Mouse (Mus musculus): ENCODE results near the gene Fbp2.

GRCm38 (mm10) chr13:62863771-62864170 is 5.5 kb upstream of the Fbp2 start:
- TF ChIP-seq CTCF (IDR thresholded peaks at IDR 0.05; ENCODE audit: control insufficient read depth, insufficient read depth, insufficient read length): no peak
- TF ChIP-seq CEBPB (IDR thresholded peaks at IDR 0.05; ENCODE audit: low read depth): no peak
- no peak for TF ChIP-seq MYOG (IDR thresholded peaks at IDR 0.05; ENCODE audit: control insufficient read depth, extremely low read depth, insufficient read length)
- TF ChIP-seq USF1 (IDR thresholded peaks at IDR 0.05; ENCODE audit: low read depth): no peak
- TF ChIP-seq MAX (IDR thresholded peaks at IDR 0.05): no peak
- TF ChIP-seq MYOD1 (IDR thresholded peaks at IDR 0.05; ENCODE audit: control insufficient read depth, insufficient read length, low read depth): no peak
